Mouse (Mus musculus) olfactory bulb, adult 2 months (tissue): ENCODE data around the gene Usp3.

Source experiments
- CTCF ChIP-seq: fragments of 200-500 bp; IDR thresholded peaks from 2 replicates; pipeline ENCODE4 v1.5.1; 2012; ENCODE audit warnings: low read depth, mild to moderate bottlenecking, low read length, moderate library complexity; ENCODE audit not compliant: insufficient read depth
- POLR2A ChIP-seq: fragments of 200-500 bp; IDR thresholded peaks from 2 replicates; pipeline ENCODE4 v1.6.1; 2012; ENCODE audit warnings: mild to moderate bottlenecking, low read depth, low read length, moderate library complexity; ENCODE audit not compliant: insufficient read depth

- TF ChIP-seq POLR2A (no peak), CTCF (no peak)
Measured at GRCm38 (mm10) chr9:66515115-66515514, 77.8 kb downstream of the Usp3 start.
